Mouse (Mus musculus) C2C12 (cell line): ENCODE results near the gene Mycl.

Experiments
- CEBPB ChIP-seq: IDR thresholded peaks from one replicate; pipeline ENCODE4 v1.6.1; 2011; ENCODE audit warnings: low read depth, mild to moderate bottlenecking, control low read depth, moderate library complexity
- CTCF ChIP-seq: IDR thresholded peaks from one replicate; pipeline ENCODE4 v1.5.1; 2011; ENCODE audit not compliant: control insufficient read depth, insufficient read depth, insufficient read length
- FOSL1 ChIP-seq: IDR thresholded peaks from one replicate; pipeline ENCODE4 v1.8.0; 2011; ENCODE audit warnings: mild to moderate bottlenecking, low read length; ENCODE audit not compliant: poor library complexity, insufficient read depth, severe bottlenecking
- MAX ChIP-seq: IDR thresholded peaks from one replicate; pipeline ENCODE4 v1.6.1; 2011; ENCODE audit warnings: mild to moderate bottlenecking, control low read depth
- MYOD1 ChIP-seq: IDR thresholded peaks from one replicate; pipeline ENCODE4 v1.6.1; 2011; ENCODE audit warnings: low read depth; ENCODE audit not compliant: control insufficient read depth, insufficient read length
- MYOG ChIP-seq: IDR thresholded peaks from one replicate; pipeline ENCODE4 v1.6.1; 2011; ENCODE audit not compliant: control insufficient read depth, insufficient read length; ENCODE audit errors: extremely low read depth
- USF1 ChIP-seq: IDR thresholded peaks from one replicate; pipeline ENCODE4 v1.6.1; 2011; ENCODE audit warnings: low read depth, mild to moderate bottlenecking, control low read depth, moderate library complexity

GRCm38 (mm10) chr4:122983486-122984261 is 11.8 kb upstream of the Mycl start:
- no peak for TF ChIP-seq CEBPB
- no peak for TF ChIP-seq USF1
- no peak for TF ChIP-seq CTCF
- TF ChIP-seq MAX, result no peak
- TF ChIP-seq MYOD1, result no peak
- TF ChIP-seq MYOG, result no peak
- no peak for TF ChIP-seq FOSL1
